Mouse (Mus musculus): ENCODE data around the gene Emc8.

- TF ChIP-seq EP300 (IDR thresholded peaks at IDR 0.05; ENCODE audit: low read depth): no peak
- no peak for TF ChIP-seq CTCF (IDR thresholded peaks at IDR 0.05; ENCODE audit: low read depth)
Observed at GRCm38 (mm10) chr8:120698426-120698825, 30.1 kb upstream of the Emc8 start.

Data from heart, postnatal 0 days (tissue).